Mouse (Mus musculus): ENCODE data around the gene Myocd.

GRCm38 (mm10) chr11:65236907-65237306 lies 32.9 kb downstream of the Myocd start:
- TF ChIP-seq E2F4 (IDR thresholded peaks at IDR 0.05; ENCODE audit: insufficient read depth) (no peak), USF1 (IDR thresholded peaks at IDR 0.05; ENCODE audit: low read depth) (no peak), TCF12 (IDR thresholded peaks at IDR 0.05; ENCODE audit: insufficient read depth, poor library complexity, severe bottlenecking) (no peak)
